8 mouse cellular contexts compared by ENCODE assay signal in the genomic region with DNA sequence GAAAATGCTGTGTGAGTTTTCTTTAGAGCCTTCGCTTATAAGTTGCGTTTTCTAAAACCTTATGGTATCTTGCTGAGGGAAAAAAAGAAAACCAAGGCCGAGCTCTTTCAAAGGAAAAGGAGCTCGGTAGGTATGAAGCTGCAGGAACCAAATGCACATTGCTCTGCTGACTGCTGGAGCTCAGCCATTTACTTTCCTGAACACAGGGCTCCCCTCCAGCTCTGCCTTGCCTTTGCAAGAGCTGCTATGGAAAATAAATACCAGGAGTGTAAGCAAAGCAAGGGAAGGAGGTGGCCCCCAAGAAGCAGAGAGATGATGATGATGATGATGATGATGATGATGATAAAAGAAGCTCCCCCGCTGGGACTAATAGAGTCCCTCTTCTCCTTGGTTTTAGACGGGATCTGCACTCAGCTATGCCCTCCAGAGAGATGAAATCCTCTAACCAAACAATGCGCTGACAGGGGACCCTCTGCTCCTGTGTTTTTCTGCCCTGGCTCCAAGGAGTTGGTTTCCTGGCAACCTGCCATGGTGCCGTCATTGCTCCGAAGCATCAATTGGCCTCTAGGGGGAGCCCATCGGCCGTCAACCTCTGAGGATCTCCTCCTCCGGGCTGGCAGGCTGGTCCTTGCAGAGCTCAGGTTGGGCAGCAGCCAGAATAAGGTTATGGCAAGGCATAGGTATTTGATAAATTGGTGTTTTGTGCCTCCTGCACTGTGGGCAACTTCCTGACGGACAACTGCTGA.
DNase-seq lines count a peak whose midpoint lies in the region; ATAC-seq lines count a peak whose summit lies in the region.

No protein-coding gene starts in this region.

- 26% methylated on average over 13 of the region's 13 CpGs for WGBS in hindbrain, embryonic 13.5 days

- H3K4me1 ChIP-seq in hindbrain, embryonic 13.5 days (replicated peaks) = peaks cover 12% of the 10 kb centered on the region

- H3K9ac ChIP-seq in hindbrain, embryonic 13.5 days = no peak overlapping the region

- no peak overlapping the region for H3K4me3 ChIP-seq in hindbrain, embryonic 13.5 days

- no peaks in the 10 kb centered on the region for H3K36me3 ChIP-seq in hindbrain, embryonic 13.5 days

- DNase-seq in adrenal gland, adult (ENCODE audit: inconsistent age in 2 of 2, low spot score in 1 of 2) = peak; percentile 89 to 96
- DNase-seq in cerebellum, postnatal 4 days (ENCODE audit: low spot score in 2 of 2) = peak; percentile 94 to 97
- DNase-seq in gastrocnemius, adult 18-20 months (ENCODE audit: low spot score) = peak; percentile 86
- DNase-seq in layer of hippocampus, postnatal 14 days (ENCODE audit: low spot score in 2 of 2) = peak; percentile 87 to 91
- peak; percentile 86 for DNase-seq in lung, postnatal 25 days (ENCODE audit: low spot score)
- peak; percentile 93 for DNase-seq in right cerebral cortex, postnatal 14 days
- no peak for DNase-seq in T-cell, adult 2 months (ENCODE audit: low spot score)

- ATAC-seq in hindbrain, embryonic 13.5 days (ENCODE audit: low FRiP score) = peak; percentile 68; the same call in 1 of the 2 replicates

- H3K9me3 ChIP-seq in hindbrain, embryonic 13.5 days = no peaks in the 10 kb centered on the region

- peak overlapping the region; percentile 22; the same call in 1 of the 2 replicates for H3K4me2 ChIP-seq in hindbrain, embryonic 13.5 days

- H3K27me3 ChIP-seq in hindbrain, embryonic 13.5 days = no peaks in the 10 kb centered on the region

- H3K27ac ChIP-seq in hindbrain, embryonic 13.5 days = peak overlapping the region; percentile 60
